Mouse (Mus musculus) testis, adult 2 months (tissue): Measurements from ENCODE around the gene Adamts15.

ENCODE experiments used
- CTCF ChIP-seq: fragments of 200-500 bp; IDR thresholded peaks from 2 replicates; pipeline ENCODE4 v1.5.1; 2012; ENCODE audit warnings: low read depth, mild to moderate bottlenecking, inconsistent platforms, low read length, moderate library complexity; ENCODE audit not compliant: control insufficient read depth, insufficient read depth, insufficient replicate concordance
- POLR2A ChIP-seq: fragments of 200-500 bp; IDR thresholded peaks from 2 replicates; pipeline ENCODE4 v1.6.1; 2012; ENCODE audit warnings: low read depth, mild to moderate bottlenecking, inconsistent platforms, low read length, moderate library complexity; ENCODE audit not compliant: control insufficient read depth

DNA sequence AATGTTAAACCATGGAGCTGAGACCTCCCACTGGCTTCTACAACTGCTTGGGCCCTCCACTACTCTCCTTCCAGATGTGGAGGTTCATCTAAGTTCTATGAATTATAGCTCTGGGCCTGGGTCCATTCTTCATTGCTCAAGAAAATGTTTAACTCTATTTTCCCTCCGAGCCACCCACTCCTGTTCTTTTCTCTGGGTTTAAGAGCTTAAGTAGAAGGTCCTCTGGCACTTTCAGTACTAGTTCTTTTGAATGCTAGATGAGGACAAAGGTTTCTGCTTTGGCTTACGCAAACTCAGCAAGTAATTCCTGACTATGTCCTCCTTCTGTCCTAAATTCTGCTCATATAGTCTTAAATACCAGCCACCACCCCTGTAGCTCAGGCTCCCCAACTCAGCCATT is 6.5 kb upstream of the Adamts15 start:
- TF ChIP-seq CTCF = no peak
- TF ChIP-seq POLR2A = no peak
